Mouse (Mus musculus): ENCODE results near the gene Ttc21b. TPM values are rescaled to one million over a fixed set of nuclear protein-coding genes. Genes with fewer than 3 reads are reported as not detected.

The Ttc21b gene
- polyA plus RNA-seq, 1 experiment from 2014 or later, result 1.2 TPM

DNA sequence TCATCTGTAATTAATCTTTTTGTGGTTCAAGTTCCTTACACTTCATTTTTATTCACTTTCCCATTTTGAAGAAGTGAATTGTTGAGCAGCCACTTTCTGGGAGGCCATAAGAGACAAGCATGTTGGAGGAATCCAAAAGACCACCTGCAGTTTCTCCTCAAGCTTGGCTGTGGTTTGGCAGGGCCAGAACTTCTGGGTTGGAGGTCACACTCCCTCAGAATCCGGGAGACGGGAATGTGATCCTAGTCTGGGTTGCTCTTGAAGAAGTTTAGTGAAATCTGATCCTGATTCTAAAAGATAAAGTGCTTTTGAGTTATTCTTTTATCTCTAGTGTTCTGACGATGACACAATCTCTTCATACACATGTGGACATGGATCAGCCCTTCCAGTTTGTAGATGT is 105.9 kb downstream of the Ttc21b start:
- Histone ChIP-seq H3K4me3 (ENCODE audit: low read depth, low read length) (no peak overlapping the region), H3K4me1 (ENCODE audit: control insufficient read depth, low read depth, low read length) (no peaks in the 10 kb centered on the region), H3K9ac (ENCODE audit: low read depth, low read length) (no peak overlapping the region), H3K36me3 (ENCODE audit: control insufficient read depth, insufficient read depth) (no peaks in the 10 kb centered on the region), H3K27ac (ENCODE audit: low read length) (no peak overlapping the region), H3K27me3 (ENCODE audit: control insufficient read depth, insufficient read depth, low read depth, low read length) (no peaks in the 10 kb centered on the region), H3K4me2 (ENCODE audit: low read depth, low read length) (no peak overlapping the region), H3K9me3 (replicated peaks; ENCODE audit: control insufficient read depth, low read length) (no peaks in the 10 kb centered on the region)
- no peak for ATAC-seq (ENCODE audit: low read depth)
- 44% methylated on average over 3 of the region's 3 CpGs for WGBS (ENCODE audit: insufficient replicate concordance)

- H3K27me3 ChIP-seq (ENCODE audit: control insufficient read depth, insufficient read depth, low read depth, low read length), result no peaks in the 10 kb centered on the region
- no peak overlapping the region for H3K4me3 ChIP-seq (ENCODE audit: low read depth, low read length)
- H3K9ac ChIP-seq (ENCODE audit: low read depth, low read length), result no peak overlapping the region
- WGBS (ENCODE audit: insufficient replicate concordance), result 50% methylated on average over 10 of the region's 10 CpGs
- H3K9me3 ChIP-seq (replicated peaks; ENCODE audit: control insufficient read depth, low read length), result no peaks in the 10 kb centered on the region
- H3K36me3 ChIP-seq (ENCODE audit: control insufficient read depth, insufficient read depth), result no peaks in the 10 kb centered on the region
- no peak overlapping the region for H3K27ac ChIP-seq (ENCODE audit: low read length)
- H3K4me2 ChIP-seq (ENCODE audit: low read depth, low read length), result no peak overlapping the region
- no peak for ATAC-seq (ENCODE audit: low read depth)
- no peaks in the 10 kb centered on the region for H3K4me1 ChIP-seq (ENCODE audit: control insufficient read depth, low read depth, low read length)
Measured at GRCm38 (mm10) chr2:66148654-66149230, 107.7 kb downstream of the Ttc21b start.

- H3K36me3 ChIP-seq (ENCODE audit: control insufficient read depth, insufficient read depth), result no peaks in the 10 kb centered on the region
- 59% methylated on average over 4 of the region's 4 CpGs for WGBS (ENCODE audit: insufficient replicate concordance)
- ATAC-seq (ENCODE audit: low read depth), result no peak
- no peaks in the 10 kb centered on the region for H3K27me3 ChIP-seq (ENCODE audit: control insufficient read depth, insufficient read depth, low read depth, low read length)
- H3K4me1 ChIP-seq (ENCODE audit: control insufficient read depth, low read depth, low read length), result no peaks in the 10 kb centered on the region
- H3K9me3 ChIP-seq (replicated peaks; ENCODE audit: control insufficient read depth, low read length), result no peaks in the 10 kb centered on the region
- H3K4me3 ChIP-seq (ENCODE audit: low read depth, low read length), result no peak overlapping the region
- H3K9ac ChIP-seq (ENCODE audit: low read depth, low read length), result no peak overlapping the region
- H3K4me2 ChIP-seq (ENCODE audit: low read depth, low read length), result no peak overlapping the region
- no peak overlapping the region for H3K27ac ChIP-seq (ENCODE audit: low read length)
Measured at GRCm38 (mm10) chr2:66146473-66146872, 109.9 kb downstream of the Ttc21b start.

DNA sequence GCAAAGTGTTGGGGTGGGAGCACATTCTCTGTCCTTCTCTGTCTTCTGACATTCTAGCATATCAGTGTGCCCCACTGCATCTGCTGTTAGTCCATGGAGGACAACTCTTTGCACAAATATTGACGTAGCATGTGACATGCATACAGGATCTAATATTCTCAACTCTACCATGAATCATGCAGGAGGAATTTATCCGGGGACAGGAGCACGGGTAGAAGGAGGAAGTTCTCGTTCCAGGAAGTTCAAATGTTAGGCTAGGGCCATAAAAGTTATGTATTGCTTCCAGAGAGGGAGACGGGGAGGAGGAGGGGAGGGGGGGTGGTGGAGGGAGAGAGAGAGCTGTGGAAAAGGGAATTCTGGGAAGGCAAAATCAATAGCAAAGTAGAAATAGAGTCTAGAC is 111.6 kb downstream of the Ttc21b start:
- no peak overlapping the region for H3K4me2 ChIP-seq (ENCODE audit: low read depth, low read length)
- H3K27ac ChIP-seq (ENCODE audit: low read length), result no peak overlapping the region
- WGBS (ENCODE audit: insufficient replicate concordance), result 19% methylated on average over 5 of the region's 5 CpGs
- no peaks in the 10 kb centered on the region for H3K9me3 ChIP-seq (replicated peaks; ENCODE audit: control insufficient read depth, low read length)
- ATAC-seq (ENCODE audit: low read depth), result no peak
- no peaks in the 10 kb centered on the region for H3K36me3 ChIP-seq (ENCODE audit: control insufficient read depth, insufficient read depth)
- no peaks in the 10 kb centered on the region for H3K27me3 ChIP-seq (ENCODE audit: control insufficient read depth, insufficient read depth, low read depth, low read length)
- H3K9ac ChIP-seq (ENCODE audit: low read depth, low read length), result no peak overlapping the region
- no peak overlapping the region for H3K4me3 ChIP-seq (ENCODE audit: low read depth, low read length)
- no peaks in the 10 kb centered on the region for H3K4me1 ChIP-seq (ENCODE audit: control insufficient read depth, low read depth, low read length)

DNA sequence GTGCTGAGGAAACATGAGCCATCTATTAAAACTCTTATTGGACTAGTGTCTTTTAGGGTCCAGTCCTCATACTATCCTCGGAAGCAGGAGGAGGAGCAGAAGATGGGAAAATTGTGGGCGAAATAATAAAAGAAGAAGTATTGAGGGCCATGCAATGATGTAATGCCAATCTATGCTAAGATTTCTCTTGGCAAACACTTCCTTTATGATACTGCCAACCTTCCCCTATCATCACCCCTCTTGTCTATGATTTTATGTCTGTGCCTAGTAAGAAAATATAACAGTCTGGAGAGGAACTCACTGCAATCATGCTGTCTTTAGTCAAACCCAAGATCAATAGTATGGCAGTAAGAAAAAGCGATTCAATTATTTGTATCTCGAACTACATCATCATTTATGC is 113.1 kb downstream of the Ttc21b start:
- Histone ChIP-seq H3K4me2 (ENCODE audit: low read depth, low read length) (no peak overlapping the region), H3K9ac (ENCODE audit: low read depth, low read length) (no peak overlapping the region), H3K4me1 (ENCODE audit: control insufficient read depth, low read depth, low read length) (no peaks in the 10 kb centered on the region), H3K4me3 (ENCODE audit: low read depth, low read length) (no peak overlapping the region), H3K9me3 (replicated peaks; ENCODE audit: control insufficient read depth, low read length) (no peaks in the 10 kb centered on the region), H3K27me3 (ENCODE audit: control insufficient read depth, insufficient read depth, low read depth, low read length) (no peaks in the 10 kb centered on the region), H3K36me3 (ENCODE audit: control insufficient read depth, insufficient read depth) (no peaks in the 10 kb centered on the region), H3K27ac (ENCODE audit: low read length) (no peak overlapping the region)
- ATAC-seq (ENCODE audit: low read depth), result no peak
- WGBS (ENCODE audit: insufficient replicate concordance), result 70% methylated on average over 4 of the region's 4 CpGs

- Histone ChIP-seq H3K27ac (ENCODE audit: low read length) (no peak overlapping the region), H3K4me3 (ENCODE audit: low read depth, low read length) (no peak overlapping the region), H3K27me3 (ENCODE audit: control insufficient read depth, insufficient read depth, low read depth, low read length) (no peaks in the 10 kb centered on the region), H3K4me1 (ENCODE audit: control insufficient read depth, low read depth, low read length) (no peaks in the 10 kb centered on the region), H3K4me2 (ENCODE audit: low read depth, low read length) (no peak overlapping the region), H3K36me3 (ENCODE audit: control insufficient read depth, insufficient read depth) (no peaks in the 10 kb centered on the region), H3K9me3 (replicated peaks; ENCODE audit: control insufficient read depth, low read length) (no peaks in the 10 kb centered on the region), H3K9ac (ENCODE audit: low read depth, low read length) (no peak overlapping the region)
- WGBS (ENCODE audit: insufficient replicate concordance), result 56% methylated on average over 2 of the region's 2 CpGs
- no peak for ATAC-seq (ENCODE audit: low read depth)
Measured at GRCm38 (mm10) chr2:66142711-66143110, 113.7 kb downstream of the Ttc21b start.

GRCm38 (mm10) chr2:66142268-66142667 is 114.1 kb downstream of the Ttc21b start:
- H3K4me1 ChIP-seq (ENCODE audit: control insufficient read depth, low read depth, low read length), result no peaks in the 10 kb centered on the region
- ATAC-seq (ENCODE audit: low read depth), result no peak

DNA sequence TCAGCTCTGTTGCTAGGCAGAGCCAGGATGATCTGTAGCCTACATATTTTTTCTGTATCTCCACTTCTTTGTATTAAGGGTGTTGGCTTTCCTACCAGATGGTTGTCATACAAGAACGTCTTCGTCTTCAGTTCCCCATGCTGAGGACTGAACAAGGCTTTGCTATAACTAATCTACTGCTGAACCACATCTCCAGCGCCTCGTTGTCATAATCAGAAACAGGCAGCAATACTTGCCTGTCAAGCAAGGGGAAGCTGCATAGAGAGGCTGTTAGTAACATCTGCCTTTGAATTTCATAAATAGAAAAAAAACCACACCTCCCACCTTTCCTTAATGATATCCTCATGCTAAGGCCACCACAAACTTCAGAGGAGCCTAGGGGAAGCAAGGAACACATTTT is 116.2 kb downstream of the Ttc21b start:
- no peaks in the 10 kb centered on the region for H3K36me3 ChIP-seq (ENCODE audit: control insufficient read depth, insufficient read depth)
- no peak for ATAC-seq (ENCODE audit: low read depth)
- no peak overlapping the region for H3K9ac ChIP-seq (ENCODE audit: low read depth, low read length)
- H3K4me2 ChIP-seq (ENCODE audit: low read depth, low read length), result no peak overlapping the region
- H3K4me1 ChIP-seq (ENCODE audit: control insufficient read depth, low read depth, low read length), result no peaks in the 10 kb centered on the region
- no peak overlapping the region for H3K4me3 ChIP-seq (ENCODE audit: low read depth, low read length)
- H3K27ac ChIP-seq (ENCODE audit: low read length), result no peak overlapping the region
- no peaks in the 10 kb centered on the region for H3K27me3 ChIP-seq (ENCODE audit: control insufficient read depth, insufficient read depth, low read depth, low read length)
- 52% methylated on average over 4 of the region's 4 CpGs for WGBS (ENCODE audit: insufficient replicate concordance)
- H3K9me3 ChIP-seq (replicated peaks; ENCODE audit: control insufficient read depth, low read length), result no peaks in the 10 kb centered on the region

More at GRCm38 (mm10) chr2:66142268-66142667, 114.1 kb downstream of the Ttc21b start:
- Histone ChIP-seq H3K27ac (ENCODE audit: low read length) (no peak overlapping the region), H3K4me3 (ENCODE audit: low read depth, low read length) (no peak overlapping the region), H3K9me3 (replicated peaks; ENCODE audit: control insufficient read depth, low read length) (no peaks in the 10 kb centered on the region), H3K9ac (ENCODE audit: low read depth, low read length) (no peak overlapping the region), H3K27me3 (ENCODE audit: control insufficient read depth, insufficient read depth, low read depth, low read length) (no peaks in the 10 kb centered on the region), H3K4me2 (ENCODE audit: low read depth, low read length) (no peak overlapping the region), H3K36me3 (ENCODE audit: control insufficient read depth, insufficient read depth) (no peaks in the 10 kb centered on the region)
- WGBS (ENCODE audit: insufficient replicate concordance), result 52% methylated on average over 2 of the region's 2 CpGs

Data from liver, embryonic 16.5 days (tissue).